Mouse (Mus musculus) heart, embryonic 14.5 days (tissue): ENCODE results near the gene Dennd1a. TPM values are rescaled to one million over a fixed set of nuclear protein-coding genes. Genes with fewer than 3 reads are reported as not detected.

ENCODE experiments used
- ATAC-seq: fragments of 200-750 bp; cut with Nextera tagmentation; 2 replicates; pipeline ENCODE4 v1.8.0; 2017; ENCODE audit warnings: low read depth, moderate TSS enrichment; ENCODE audit not compliant: insufficient number of reproducible peaks, insufficient read depth, low FRiP score
- H3K27ac ChIP-seq, 2 experiments: fragments of 200-500 bp in 1 of 2; fragments of 300-500 bp in 1 of 2; sonication (generic) in 1 of 2; replicated peaks in 1 of 2; 2 replicates each; pipeline ENCODE4 v1.5.1; 2012 to 2014; ENCODE audit warnings: low read depth in 2 of 2, low read length in 2 of 2, control low read depth in 1 of 2, mild to moderate bottlenecking in 1 of 2, mixed read lengths in 1 of 2; ENCODE audit not compliant: control insufficient read depth in 1 of 2, insufficient read depth in 1 of 2
- H3K27me3 ChIP-seq: fragments of 300-500 bp; sonication (generic); 2 replicates; pipeline ENCODE4 v1.6.1; 2014; ENCODE audit warnings: mild to moderate bottlenecking, low read length, control low read depth; ENCODE audit not compliant: control insufficient read depth, insufficient read depth
- H3K36me3 ChIP-seq: fragments of 300-500 bp; sonication (generic); 2 replicates; pipeline ENCODE4 v1.6.1; 2014; ENCODE audit warnings: mild to moderate bottlenecking, control low read depth, low read length, mixed read lengths; ENCODE audit not compliant: control insufficient read depth, insufficient read depth
- H3K4me1 ChIP-seq, 2 experiments: fragments of 200-500 bp in 1 of 2; fragments of 300-500 bp in 1 of 2; sonication (generic) in 1 of 2; 2 replicates each; pipeline ENCODE4 v1.6.1; 2012 to 2014; ENCODE audit warnings: low read length in 2 of 2, control low read depth in 1 of 2, mixed read lengths in 1 of 2; ENCODE audit not compliant: control insufficient read depth in 2 of 2, insufficient read depth in 2 of 2
- H3K4me2 ChIP-seq: fragments of 300-500 bp; sonication (generic); 2 replicates; pipeline ENCODE4 v1.6.1; 2014; ENCODE audit warnings: mild to moderate bottlenecking, low read length
- H3K4me3 ChIP-seq, 2 experiments: fragments of 200-500 bp in 1 of 2; fragments of 300-500 bp in 1 of 2; sonication (generic) in 1 of 2; 2 replicates each; pipeline ENCODE4 v1.5.1; 2012 to 2014; ENCODE audit warnings: low read length in 2 of 2, mild to moderate bottlenecking in 2 of 2, control low read depth in 1 of 2, low read depth in 1 of 2, moderate library complexity in 1 of 2; ENCODE audit not compliant: control insufficient read depth in 1 of 2, insufficient read depth in 1 of 2
- H3K9ac ChIP-seq: fragments of 300-500 bp; sonication (generic); 2 replicates; pipeline ENCODE4 v1.6.1; 2014; ENCODE audit warnings: mild to moderate bottlenecking, low read length
- H3K9me3 ChIP-seq: fragments of 300-500 bp; sonication (generic); 2 replicates; pipeline ENCODE4 v1.6.1; 2016; ENCODE audit warnings: low read length, control low read depth; ENCODE audit not compliant: control insufficient read depth
- WGBS: fragments of 180-500 bp; shearing (Covaris S2); extraction: QIAGEN DNeasy Blood & Tissue Kit; methylation state at CpG from one replicate; pipeline ENCODE4 v1.1.7; 2014; 5-methylcytosine and 5-hydroxymethylcytosine counted together
- polyA plus RNA-seq: library from polyadenylated mRNA; unstranded; fragments of >200 nt; fragmentation: Nextera tagmentation; extraction: Ambion mirVana; gene quantifications from 2 replicates; pipeline ENCODE4 v1.2.1, GENCODE M21; 2014

Dennd1a gene
- polyA plus RNA-seq, 1 experiment from 2014 or later = 12.1 TPM

GRCm38 (mm10) chr2:38144067-38144779 is 143.0 kb downstream of the Dennd1a start:
- H3K27ac ChIP-seq = no peak overlapping the region
- 58% methylated on average over 8 of the region's 8 CpGs for WGBS
- H3K4me2 ChIP-seq = no peak overlapping the region
- H3K27me3 ChIP-seq = no peaks in the 10 kb centered on the region
- H3K4me3 ChIP-seq = no peak overlapping the region
- H3K9ac ChIP-seq = no peak overlapping the region
- no peak for ATAC-seq
- peaks cover 0 to 4% of the 10 kb centered on the region in 2 experiments; a peak in 1 of 4 replicates for H3K4me1 ChIP-seq
- no peaks in the 10 kb centered on the region for H3K9me3 ChIP-seq
- H3K36me3 ChIP-seq = no peaks in the 10 kb centered on the region

- no peaks in the 10 kb centered on the region for H3K27me3 ChIP-seq
- 45% methylated on average over 5 of the region's 5 CpGs for WGBS
- H3K36me3 ChIP-seq = no peaks in the 10 kb centered on the region
- no peak overlapping the region for H3K9ac ChIP-seq
- ATAC-seq = no peak
- H3K4me3 ChIP-seq = no peak overlapping the region
- H3K4me1 ChIP-seq = peaks cover 0 to 4% of the 10 kb centered on the region in 2 experiments; a peak in 1 of 4 replicates
- no peak overlapping the region for H3K4me2 ChIP-seq
- H3K27ac ChIP-seq = no peak overlapping the region
- no peaks in the 10 kb centered on the region for H3K9me3 ChIP-seq
These were observed 144.3 kb downstream of the Dennd1a start for GRCm38 (mm10) chr2:38142905-38143304.

GRCm38 (mm10) chr2:38142210-38142609 is 145.0 kb downstream of the Dennd1a start:
- no peak overlapping the region for H3K27ac ChIP-seq
- 45% methylated on average over 2 of the region's 2 CpGs for WGBS
- H3K4me1 ChIP-seq = peaks cover 0 to 4% of the 10 kb centered on the region in 2 experiments; a peak in 1 of 4 replicates
- H3K27me3 ChIP-seq = no peaks in the 10 kb centered on the region
- no peak overlapping the region for H3K4me3 ChIP-seq
- no peaks in the 10 kb centered on the region for H3K9me3 ChIP-seq
- H3K36me3 ChIP-seq = no peaks in the 10 kb centered on the region
- ATAC-seq = no peak
- no peak overlapping the region for H3K9ac ChIP-seq
- no peak overlapping the region for H3K4me2 ChIP-seq

- no peak overlapping the region for H3K4me3 ChIP-seq
- no peak overlapping the region for H3K4me2 ChIP-seq
- 69% methylated on average over 3 of the region's 3 CpGs for whole genome bisulfite sequencing
- H3K36me3 ChIP-seq = no peaks in the 10 kb centered on the region
- H3K27ac ChIP-seq = no peak overlapping the region
- H3K9ac ChIP-seq = no peak overlapping the region
- no peak for ATAC-seq
- peaks cover 0 to 6% of the 10 kb centered on the region in 2 experiments; a peak in 2 of 4 replicates for H3K4me1 ChIP-seq
- no peaks in the 10 kb centered on the region for H3K27me3 ChIP-seq
- H3K9me3 ChIP-seq = no peaks in the 10 kb centered on the region
These were observed 147.7 kb downstream of the Dennd1a start for GRCm38 (mm10) chr2:38139536-38139935.

- WGBS = 43% methylated on average over 5 of the region's 5 CpGs
- Histone ChIP-seq H3K4me1 (peaks cover 0 to 8% of the 10 kb centered on the region in 2 experiments; a peak in 2 of 4 replicates), H3K9ac (no peak overlapping the region), H3K4me2 (no peak overlapping the region), H3K9me3 (no peaks in the 10 kb centered on the region), H3K27me3 (no peaks in the 10 kb centered on the region), H3K4me3 (no peak overlapping the region), H3K27ac (no peak overlapping the region), H3K36me3 (no peaks in the 10 kb centered on the region)
- ATAC-seq = no peak
These were observed 150.1 kb downstream of the Dennd1a start for GRCm38 (mm10) chr2:38137086-38137485.

- H3K4me1 ChIP-seq = peaks cover 0 to 15% of the 10 kb centered on the region in 2 experiments; a peak in 3 of 4 replicates
- no peaks in the 10 kb centered on the region for H3K27me3 ChIP-seq
- H3K36me3 ChIP-seq = no peaks in the 10 kb centered on the region
- no peak overlapping the region for H3K9ac ChIP-seq
- no peak overlapping the region for H3K4me2 ChIP-seq
- no peak for ATAC-seq
- H3K9me3 ChIP-seq = no peaks in the 10 kb centered on the region
- WGBS = 69% methylated on average over 3 of the region's 3 CpGs
- H3K4me3 ChIP-seq = no peak overlapping the region
- no peak overlapping the region for H3K27ac ChIP-seq
These were observed 151.8 kb downstream of the Dennd1a start for GRCm38 (mm10) chr2:38135427-38135826.

GRCm38 (mm10) chr2:38133036-38133825 is 154.0 kb downstream of the Dennd1a start:
- Histone ChIP-seq H3K9me3 (no peaks in the 10 kb centered on the region), H3K27ac (no peak overlapping the region), H3K36me3 (no peaks in the 10 kb centered on the region), H3K4me3 (no peak overlapping the region), H3K27me3 (no peaks in the 10 kb centered on the region), H3K9ac (no peak overlapping the region), H3K4me2 (no peak overlapping the region), H3K4me1 (peaks cover 0 to 25% of the 10 kb centered on the region in 2 experiments; a peak in 2 of 4 replicates)
- ATAC-seq = no peak
- WGBS = 76% methylated on average over 5 of the region's 5 CpGs
